Mouse (Mus musculus) megakaryocyte, embryonic 14.5 days (primary cell): Measurements from ENCODE around the gene Tubd1.

Experiments used
- FLI1 ChIP-seq: IDR thresholded peaks from 2 replicates; pipeline ENCODE4 v1.6.1; 2012; ENCODE audit warnings: low read length, inconsistent platforms, mixed read lengths
- GATA1 ChIP-seq: IDR thresholded peaks from 3 replicates; pipeline ENCODE4 v1.6.1; 2012; ENCODE audit warnings: mixed read lengths, low read length, inconsistent platforms, borderline replicate concordance

GRCm38 (mm10) chr11:86543960-86544638, 692 bp upstream of the Tubd1 start:
- TF ChIP-seq GATA1 (no peak), FLI1 (no peak)
